Mouse (Mus musculus) cerebellum, adult (tissue): ENCODE data around the gene Prkg2.

ENCODE experiments used
- ATAC-seq: cut with Nextera tagmentation; 2 replicates; pipeline ENCODE4 v1.9.2; 2017; ENCODE audit warnings: mild to moderate bottlenecking, moderate library complexity, mixed read lengths; ENCODE audit not compliant: insufficient number of reproducible peaks, low FRiP score, low TSS enrichment

The Prkg2 gene

GRCm38 (mm10) chr5:98918716-98919115 is 118.4 kb downstream of the Prkg2 start:
- no peak for ATAC-seq

GRCm38 (mm10) chr5:98902339-98902738 is 134.8 kb downstream of the Prkg2 start:
- no peak for ATAC-seq

GRCm38 (mm10) chr5:98900926-98901325 is 136.2 kb downstream of the Prkg2 start:
- peak; percentile 49 for ATAC-seq

GRCm38 (mm10) chr5:98897946-98898345 is 139.2 kb downstream of the Prkg2 start:
- no peak for ATAC-seq

- no peak for ATAC-seq
Measured at GRCm38 (mm10) chr5:98894281-98894680, 142.9 kb downstream of the Prkg2 start.

- ATAC-seq: no peak
Measured at GRCm38 (mm10) chr5:98890544-98891050, 146.6 kb downstream of the Prkg2 start.

- ATAC-seq: no peak
Measured at GRCm38 (mm10) chr5:98882096-98882495, 155.1 kb downstream of the Prkg2 start.
